Mouse (Mus musculus): ENCODE data around the gene Gm20388. TPM values are rescaled to one million over a fixed set of nuclear protein-coding genes. Genes with fewer than 3 reads are reported as not detected.

Gene Gm20388
- polyA plus RNA-seq, 1 experiment from 2014 or later, result 7.4 TPM

DNA sequence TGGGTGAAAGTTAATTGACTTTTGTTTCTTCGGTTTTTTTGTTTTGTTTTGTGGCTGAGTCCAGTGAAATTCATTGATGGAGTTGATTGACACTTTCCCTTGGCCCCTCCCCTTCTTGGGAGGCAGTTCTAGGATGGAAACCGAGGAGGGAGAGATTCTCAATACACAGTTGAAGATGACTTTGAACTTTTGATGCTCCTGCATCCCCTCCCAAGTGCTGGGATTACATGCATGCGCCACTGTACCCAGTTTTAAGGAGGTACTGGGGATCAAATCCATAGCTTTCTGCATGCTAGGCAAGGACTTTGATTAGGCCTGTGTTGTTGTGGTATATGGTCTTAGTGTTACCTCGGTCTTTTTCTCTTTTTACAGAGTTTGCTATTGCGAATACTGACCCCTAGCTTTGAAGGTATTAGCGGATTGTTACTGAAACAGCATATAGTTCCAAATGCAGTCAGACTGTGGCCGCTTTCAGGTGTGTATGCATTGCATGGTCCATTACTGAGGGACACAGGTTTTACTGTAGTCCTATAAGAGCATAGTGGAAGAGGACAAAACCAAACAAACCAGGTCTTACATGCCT lies 3155.6 kb downstream of the Gm20388 start:
- 29% methylated on average over 7 of the region's 7 CpGs for WGBS
- Histone ChIP-seq H3K4me2 (ENCODE audit: low read depth, low read length) (peak overlapping the region; percentile 73), H3K4me1 (ENCODE audit: control insufficient read depth, insufficient read depth, low read length) (peaks cover 15% of the 10 kb centered on the region), H3K9ac (ENCODE audit: low read length) (peak overlapping the region; percentile 97), H3K36me3 (ENCODE audit: control insufficient read depth, insufficient read depth, low read length) (no peaks in the 10 kb centered on the region; the same call in 1 of the 2 replicates), H3K27me3 (ENCODE audit: control insufficient read depth, insufficient read depth, low read length) (no peaks in the 10 kb centered on the region), H3K4me3 (replicated peaks; ENCODE audit: low read length) (peak overlapping the region; percentile 63), H3K9me3 (replicated peaks; ENCODE audit: control insufficient read depth, low read length) (no peaks in the 10 kb centered on the region), H3K27ac (ENCODE audit: low read length) (peak overlapping the region; percentile 90)
- ATAC-seq (ENCODE audit: insufficient read depth, low FRiP score), result no peak

DNA sequence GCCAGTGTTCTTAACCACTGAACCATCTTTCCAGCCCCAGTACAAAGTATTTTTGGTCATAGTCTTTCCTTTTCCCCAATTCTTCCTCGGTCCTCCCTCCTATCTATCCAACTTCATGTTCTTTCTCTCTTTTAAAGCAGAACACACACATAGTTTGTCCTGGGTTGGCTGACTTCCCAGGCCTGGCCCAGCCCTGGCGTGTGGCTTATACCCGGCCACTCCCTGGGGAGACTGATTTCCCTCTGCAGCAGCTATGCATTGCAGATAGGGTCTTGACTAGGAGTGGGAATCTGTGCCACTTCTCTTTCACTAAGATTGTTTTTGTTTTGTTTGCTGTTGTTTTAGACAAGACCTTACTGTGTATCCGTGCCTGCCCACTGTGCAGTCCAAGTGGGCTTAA lies 3160.5 kb downstream of the Gm20388 start:
- no peak for ATAC-seq (ENCODE audit: insufficient read depth, low FRiP score)
- Histone ChIP-seq H3K9me3 (replicated peaks; ENCODE audit: control insufficient read depth, low read length) (no peaks in the 10 kb centered on the region), H3K27ac (ENCODE audit: low read length) (no peak overlapping the region), H3K4me3 (replicated peaks; ENCODE audit: low read length) (no peak overlapping the region), H3K4me2 (ENCODE audit: low read depth, low read length) (no peak overlapping the region), H3K9ac (ENCODE audit: low read length) (no peak overlapping the region), H3K27me3 (ENCODE audit: control insufficient read depth, insufficient read depth, low read length) (no peaks in the 10 kb centered on the region), H3K4me1 (ENCODE audit: control insufficient read depth, insufficient read depth, low read length) (peaks cover 9% of the 10 kb centered on the region), H3K36me3 (ENCODE audit: control insufficient read depth, insufficient read depth, low read length) (no peaks in the 10 kb centered on the region; the same call in 1 of the 2 replicates)
- WGBS, result 62% methylated on average over 4 of the region's 4 CpGs

DNA sequence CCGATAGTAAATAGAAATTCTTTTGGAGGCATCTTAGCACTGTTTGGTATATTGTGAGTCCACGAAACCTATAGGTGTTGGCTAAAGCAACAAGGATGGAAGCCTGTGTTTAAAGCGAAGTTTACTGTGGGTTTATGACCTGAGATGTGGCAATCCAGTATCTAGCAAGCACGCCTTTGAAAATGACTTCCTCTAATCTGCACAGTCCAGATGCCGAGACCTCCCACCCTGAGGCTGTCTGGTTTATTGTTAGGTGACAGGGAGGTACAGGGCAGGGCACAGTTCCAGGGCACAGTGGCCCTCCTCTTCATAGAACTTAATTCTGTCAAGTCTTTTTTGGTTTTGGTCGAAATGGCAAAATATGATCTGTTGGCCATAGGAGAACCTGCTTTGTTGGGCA lies 3166.6 kb downstream of the Gm20388 start:
- WGBS, result 80% methylated on average over 6 of the region's 6 CpGs
- Histone ChIP-seq H3K27me3 (ENCODE audit: control insufficient read depth, insufficient read depth, low read length) (no peaks in the 10 kb centered on the region), H3K4me3 (replicated peaks; ENCODE audit: low read length) (no peak overlapping the region), H3K4me1 (ENCODE audit: control insufficient read depth, insufficient read depth, low read length) (no peaks in the 10 kb centered on the region), H3K9me3 (replicated peaks; ENCODE audit: control insufficient read depth, low read length) (no peaks in the 10 kb centered on the region), H3K36me3 (ENCODE audit: control insufficient read depth, insufficient read depth, low read length) (peaks cover 25% of the 10 kb centered on the region), H3K4me2 (ENCODE audit: low read depth, low read length) (no peak overlapping the region), H3K9ac (ENCODE audit: low read length) (no peak overlapping the region), H3K27ac (ENCODE audit: low read length) (no peak overlapping the region)
- ATAC-seq (ENCODE audit: insufficient read depth, low FRiP score), result no peak

DNA sequence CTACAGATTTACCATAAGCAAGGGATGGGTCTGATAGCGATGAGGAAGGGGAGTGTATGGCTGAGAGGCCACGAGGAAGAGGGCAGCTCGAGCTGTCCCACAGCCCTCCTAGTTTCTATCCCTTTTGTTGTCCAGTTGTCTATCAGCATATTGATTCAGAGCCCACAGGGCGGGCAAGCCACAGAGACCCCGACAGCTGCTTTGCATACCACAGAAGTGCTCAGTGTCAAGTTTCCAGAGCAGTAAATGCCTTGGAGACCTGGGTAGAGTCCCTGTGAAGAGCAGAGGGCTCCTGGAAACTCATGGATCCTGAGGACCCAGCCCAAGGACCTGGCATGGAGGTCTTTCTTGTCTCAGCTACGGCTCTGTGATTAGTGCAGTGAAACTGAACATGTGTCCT lies 3172.4 kb downstream of the Gm20388 start:
- 78% methylated on average over 6 of the region's 6 CpGs for WGBS
- no peak overlapping the region for H3K9ac ChIP-seq (ENCODE audit: low read length)
- H3K9me3 ChIP-seq (replicated peaks; ENCODE audit: control insufficient read depth, low read length), result no peaks in the 10 kb centered on the region
- H3K4me3 ChIP-seq (replicated peaks; ENCODE audit: low read length), result no peak overlapping the region
- H3K4me2 ChIP-seq (ENCODE audit: low read depth, low read length), result no peak overlapping the region
- no peaks in the 10 kb centered on the region for H3K27me3 ChIP-seq (ENCODE audit: control insufficient read depth, insufficient read depth, low read length)
- H3K36me3 ChIP-seq (ENCODE audit: control insufficient read depth, insufficient read depth, low read length), result peaks cover 20% of the 10 kb centered on the region; the same call in 1 of the 2 replicates
- no peak for ATAC-seq (ENCODE audit: insufficient read depth, low FRiP score)
- no peaks in the 10 kb centered on the region for H3K4me1 ChIP-seq (ENCODE audit: control insufficient read depth, insufficient read depth, low read length)
- H3K27ac ChIP-seq (ENCODE audit: low read length), result no peak overlapping the region

DNA sequence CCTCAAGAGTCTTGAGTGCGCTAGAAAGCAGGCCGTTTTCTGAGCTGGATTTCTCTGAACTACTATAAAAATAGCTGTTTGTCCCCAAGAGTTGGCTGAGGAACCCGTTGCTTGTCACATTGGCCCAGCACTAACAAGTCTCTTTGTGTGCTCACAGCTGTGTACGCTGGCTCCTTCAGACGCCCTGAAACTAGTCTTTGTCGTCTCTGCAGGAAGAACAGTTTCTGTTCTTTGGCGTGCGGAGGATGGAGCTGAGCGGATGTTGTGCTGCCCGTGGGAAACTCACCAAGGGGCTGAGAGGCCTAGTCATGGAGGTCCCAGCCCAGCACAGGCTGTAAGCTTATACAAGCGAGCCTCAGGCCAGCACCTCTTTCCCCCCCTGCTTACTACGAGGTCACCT lies 3173.0 kb downstream of the Gm20388 start:
- Histone ChIP-seq H3K36me3 (ENCODE audit: control insufficient read depth, insufficient read depth, low read length) (peaks cover 21% of the 10 kb centered on the region; the same call in 1 of the 2 replicates), H3K27ac (ENCODE audit: low read length) (no peak overlapping the region)

DNA sequence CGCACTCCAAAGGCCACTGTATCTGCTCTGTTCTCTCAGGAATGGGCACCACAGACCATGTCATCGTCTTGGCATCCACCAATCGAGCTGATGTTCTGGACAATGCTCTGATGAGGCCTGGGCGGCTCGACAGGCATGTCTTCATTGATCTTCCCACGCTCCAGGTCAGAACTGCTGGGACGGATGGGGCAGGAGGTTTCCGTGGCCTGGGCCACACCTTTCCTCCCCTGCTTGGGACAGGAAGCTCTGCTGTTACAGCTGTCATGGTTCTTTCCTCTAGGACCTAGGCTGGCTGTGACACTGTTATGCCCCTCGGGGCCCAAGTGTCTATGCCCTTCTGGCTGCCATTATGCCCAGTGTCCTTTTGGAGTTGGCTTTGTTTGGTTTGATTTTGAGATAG lies 3176.6 kb downstream of the Gm20388 start:
- Histone ChIP-seq H3K4me3 (replicated peaks; ENCODE audit: low read length) (no peak overlapping the region), H3K4me1 (ENCODE audit: control insufficient read depth, insufficient read depth, low read length) (no peaks in the 10 kb centered on the region), H3K27me3 (ENCODE audit: control insufficient read depth, insufficient read depth, low read length) (no peaks in the 10 kb centered on the region), H3K36me3 (ENCODE audit: control insufficient read depth, insufficient read depth, low read length) (peaks cover 34% of the 10 kb centered on the region), H3K9me3 (replicated peaks; ENCODE audit: control insufficient read depth, low read length) (no peaks in the 10 kb centered on the region), H3K27ac (ENCODE audit: low read length) (no peak overlapping the region), H3K4me2 (ENCODE audit: low read depth, low read length) (no peak overlapping the region), H3K9ac (ENCODE audit: low read length) (no peak overlapping the region)
- WGBS, result 84% methylated on average over 9 of the region's 9 CpGs
- ATAC-seq (ENCODE audit: insufficient read depth, low FRiP score), result no peak

More for the DNA sequence above, 3173.0 kb downstream of the Gm20388 start:
- Histone ChIP-seq H3K4me1 (ENCODE audit: control insufficient read depth, insufficient read depth, low read length) (no peaks in the 10 kb centered on the region), H3K4me2 (ENCODE audit: low read depth, low read length) (no peak overlapping the region), H3K9me3 (replicated peaks; ENCODE audit: control insufficient read depth, low read length) (no peaks in the 10 kb centered on the region), H3K4me3 (replicated peaks; ENCODE audit: low read length) (no peak overlapping the region), H3K27me3 (ENCODE audit: control insufficient read depth, insufficient read depth, low read length) (no peaks in the 10 kb centered on the region), H3K9ac (ENCODE audit: low read length) (no peak overlapping the region)
- no peak for ATAC-seq (ENCODE audit: insufficient read depth, low FRiP score)
- 85% methylated on average over 12 of the region's 12 CpGs for WGBS

DNA sequence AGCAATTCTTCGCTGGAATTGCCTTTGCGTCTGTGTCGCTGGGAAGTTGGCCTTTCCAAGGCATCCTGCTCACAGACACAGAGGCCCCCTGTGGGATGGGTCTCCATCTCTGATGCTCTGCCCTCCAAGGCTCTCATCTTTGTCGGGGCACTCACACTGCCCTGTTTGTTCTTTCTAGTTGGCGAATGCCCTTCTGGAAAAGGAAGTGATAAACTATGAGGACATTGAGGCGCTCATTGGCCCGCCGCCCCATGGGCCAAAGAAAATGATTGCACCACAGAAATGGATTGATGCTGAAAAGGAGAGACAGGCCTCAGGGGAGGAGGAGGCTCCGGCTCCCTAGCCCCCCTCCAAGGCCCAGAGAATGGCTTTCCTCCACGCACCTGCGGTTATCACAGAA lies 3186.6 kb downstream of the Gm20388 start:
- Histone ChIP-seq H3K4me1 (ENCODE audit: control insufficient read depth, insufficient read depth, low read length) (no peaks in the 10 kb centered on the region), H3K36me3 (ENCODE audit: control insufficient read depth, insufficient read depth, low read length) (peaks cover 14% of the 10 kb centered on the region), H3K9me3 (replicated peaks; ENCODE audit: control insufficient read depth, low read length) (no peaks in the 10 kb centered on the region), H3K27ac (ENCODE audit: low read length) (no peak overlapping the region), H3K4me3 (replicated peaks; ENCODE audit: low read length) (no peak overlapping the region), H3K27me3 (ENCODE audit: control insufficient read depth, insufficient read depth, low read length) (no peaks in the 10 kb centered on the region), H3K9ac (ENCODE audit: low read length) (no peak overlapping the region), H3K4me2 (ENCODE audit: low read depth, low read length) (no peak overlapping the region)
- WGBS, result 84% methylated on average over 11 of the region's 11 CpGs
- no peak for ATAC-seq (ENCODE audit: insufficient read depth, low FRiP score)

DNA sequence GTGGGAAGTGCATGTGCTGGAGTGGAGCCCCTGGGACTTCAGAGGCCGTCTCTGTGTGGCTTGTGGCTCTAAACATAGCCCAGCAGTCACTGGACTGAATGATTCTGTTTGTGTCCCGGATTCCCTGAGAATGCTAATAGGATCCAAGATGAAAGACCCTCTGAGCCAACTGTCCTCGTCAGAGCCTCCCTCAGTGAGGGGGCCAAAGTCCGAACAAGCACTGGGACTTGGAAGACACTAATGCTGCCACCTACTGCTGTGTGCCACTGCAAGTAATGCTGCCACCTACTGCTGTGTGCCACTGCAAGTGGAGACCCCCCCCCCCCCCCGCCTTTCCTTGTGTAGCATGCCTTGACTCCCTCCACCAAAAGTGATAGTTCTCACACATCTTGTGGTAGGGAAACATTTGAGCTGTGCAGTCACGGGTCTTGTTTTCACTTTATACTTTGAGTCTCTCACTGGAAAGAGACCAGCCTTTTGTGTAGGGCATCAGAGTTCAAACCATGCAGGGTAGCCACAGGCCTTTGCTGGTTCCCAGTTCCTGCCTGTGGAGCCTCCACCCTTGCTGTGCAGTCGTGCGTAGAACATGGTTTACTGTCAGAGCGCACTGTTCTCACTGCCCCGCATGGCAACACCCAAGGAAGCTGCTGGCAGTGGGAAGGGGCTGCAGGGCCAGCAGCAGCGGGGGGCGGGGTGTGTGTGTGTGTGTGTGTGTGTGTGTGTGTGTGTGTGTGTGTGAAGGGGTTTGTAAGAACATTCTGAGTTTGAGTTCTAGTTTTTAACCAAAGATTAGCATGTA lies 3187.3 kb downstream of the Gm20388 start:
- H3K4me3 ChIP-seq (replicated peaks; ENCODE audit: low read length), result no peak overlapping the region
- WGBS, result 83% methylated on average over 12 of the region's 12 CpGs
- H3K4me2 ChIP-seq (ENCODE audit: low read depth, low read length), result no peak overlapping the region
- peaks cover 14% of the 10 kb centered on the region for H3K36me3 ChIP-seq (ENCODE audit: control insufficient read depth, insufficient read depth, low read length)
- H3K4me1 ChIP-seq (ENCODE audit: control insufficient read depth, insufficient read depth, low read length), result no peaks in the 10 kb centered on the region
- H3K9ac ChIP-seq (ENCODE audit: low read length), result no peak overlapping the region
- no peak overlapping the region for H3K27ac ChIP-seq (ENCODE audit: low read length)
- no peaks in the 10 kb centered on the region for H3K27me3 ChIP-seq (ENCODE audit: control insufficient read depth, insufficient read depth, low read length)
- no peak for ATAC-seq (ENCODE audit: insufficient read depth, low FRiP score)
- no peaks in the 10 kb centered on the region for H3K9me3 ChIP-seq (replicated peaks; ENCODE audit: control insufficient read depth, low read length)

DNA sequence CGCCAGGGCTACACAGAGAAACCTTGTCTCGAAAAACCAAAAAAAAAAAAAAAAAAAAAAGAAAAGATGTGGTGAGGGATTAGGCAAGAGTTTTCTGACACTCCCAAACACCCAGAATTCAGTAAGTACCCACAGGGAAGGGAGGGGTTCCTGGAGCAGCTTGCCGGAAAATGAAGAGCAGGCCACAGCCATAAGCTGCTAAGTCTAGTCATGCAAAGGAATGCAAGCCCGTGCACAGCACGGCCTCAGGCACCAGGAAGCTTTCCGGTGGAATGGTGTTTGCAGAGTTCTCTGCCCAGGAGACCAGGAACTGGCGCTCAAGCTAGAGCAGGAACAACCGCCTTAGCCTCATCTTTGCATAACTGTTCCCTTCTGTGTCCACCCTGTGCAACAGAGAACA lies 3189.6 kb downstream of the Gm20388 start:
- Histone ChIP-seq H3K9ac (ENCODE audit: low read length) (no peak overlapping the region), H3K27me3 (ENCODE audit: control insufficient read depth, insufficient read depth, low read length) (no peaks in the 10 kb centered on the region), H3K9me3 (replicated peaks; ENCODE audit: control insufficient read depth, low read length) (no peaks in the 10 kb centered on the region), H3K36me3 (ENCODE audit: control insufficient read depth, insufficient read depth, low read length) (peaks cover 6% of the 10 kb centered on the region), H3K4me3 (replicated peaks; ENCODE audit: low read length) (no peak overlapping the region), H3K27ac (ENCODE audit: low read length) (peak overlapping the region; percentile 72), H3K4me2 (ENCODE audit: low read depth, low read length) (no peak overlapping the region), H3K4me1 (ENCODE audit: control insufficient read depth, insufficient read depth, low read length) (peaks cover 11% of the 10 kb centered on the region; the same call in 1 of the 2 replicates)
- ATAC-seq (ENCODE audit: insufficient read depth, low FRiP score), result peak; percentile 27; the same call in 1 of the 2 replicates
- WGBS, result 55% methylated on average over 8 of the region's 8 CpGs
